Mouse (Mus musculus) monocyte, adult 2 months (primary cell): ENCODE measurements around the gene Vmn1r29.
"Not testable (repeated sequence)": the region's sequence is repeated elsewhere in the genome, so short reads cannot be mapped to it uniquely, and the experiment has no call there.

Experiments
- DNase-seq, 2 experiments: peaks; one replicate each; pipeline ENCODE4 v3.0.0; 2022; ENCODE audit warnings: low spot score in 2 of 2, low read depth in 1 of 2

Vmn1r29 gene

DNA sequence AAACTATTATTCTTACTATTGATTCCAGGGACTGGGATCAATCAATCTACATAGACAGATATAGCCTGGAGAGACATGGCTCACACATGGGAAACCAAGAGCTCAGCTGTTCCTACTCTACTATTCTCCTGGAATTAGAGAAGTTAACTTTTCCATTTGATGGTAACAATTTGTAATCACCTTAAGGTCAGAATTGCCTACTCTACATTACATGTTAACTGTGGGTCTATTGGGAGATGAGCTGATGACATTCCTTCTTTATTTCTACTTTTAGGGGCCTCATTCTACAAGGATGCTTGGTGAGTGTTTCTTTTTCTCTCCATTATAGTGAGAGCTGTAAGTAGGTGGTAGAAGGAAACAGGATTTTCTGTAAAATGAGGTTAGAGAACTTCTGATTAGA, at the start of gene Vmn1r29:
Vmn1r29 (plus strand) TSS at position 301 of the 400 bp plus-strand sequence.
- no peak for DNase-seq

DNA sequence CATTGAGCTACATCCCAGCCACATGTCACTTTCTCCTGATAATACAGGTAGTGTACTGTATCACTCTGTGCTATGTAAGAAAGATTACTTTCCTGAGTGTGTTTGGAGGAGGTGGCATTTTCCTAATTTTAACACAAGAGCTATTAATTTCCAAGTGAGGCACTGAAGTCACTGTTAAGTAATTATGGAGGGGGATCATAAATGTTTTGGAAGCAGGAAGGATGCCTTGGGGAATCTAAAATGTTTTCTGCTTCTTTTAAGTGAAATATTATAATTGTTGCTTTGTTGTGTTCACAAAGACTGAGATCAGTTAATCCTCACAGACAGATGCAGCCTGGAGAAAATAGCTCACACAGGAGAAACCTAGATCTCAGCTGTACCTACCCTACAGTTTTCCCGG, 39.6 kb upstream of the Vmn1r29 start, which contains the start of gene Vmn1r28:
Vmn1r28 (plus strand) TSS at position 301 of the 400 bp plus-strand sequence.
- no peak for DNase-seq

DNA sequence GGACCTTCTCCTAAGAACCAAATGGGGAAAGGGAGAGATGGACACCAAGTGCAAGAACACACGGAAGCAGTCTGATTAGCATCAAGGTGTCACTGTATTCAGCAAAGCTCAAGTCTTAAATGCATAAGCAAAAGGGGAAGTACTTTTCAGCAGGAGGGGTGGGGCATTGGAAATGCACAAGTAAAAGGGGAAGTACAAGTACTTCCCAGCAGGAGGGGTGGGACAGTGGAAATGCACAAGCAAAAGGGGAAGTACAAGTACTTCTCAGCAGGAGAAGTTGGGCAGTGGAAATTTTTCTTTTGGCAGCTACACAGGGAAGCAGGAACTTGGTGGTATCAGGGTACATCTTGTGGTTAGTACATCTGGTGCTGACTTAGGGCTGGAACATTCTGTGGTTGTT, 21.7 kb upstream of the Vmn1r29 start:
- DNase-seq = not testable (repeated sequence)

- DNase-seq = no peak
Measured at GRCm38 (mm10) chr6:58292201-58292600, 9.1 kb upstream of the Vmn1r29 start.

DNA sequence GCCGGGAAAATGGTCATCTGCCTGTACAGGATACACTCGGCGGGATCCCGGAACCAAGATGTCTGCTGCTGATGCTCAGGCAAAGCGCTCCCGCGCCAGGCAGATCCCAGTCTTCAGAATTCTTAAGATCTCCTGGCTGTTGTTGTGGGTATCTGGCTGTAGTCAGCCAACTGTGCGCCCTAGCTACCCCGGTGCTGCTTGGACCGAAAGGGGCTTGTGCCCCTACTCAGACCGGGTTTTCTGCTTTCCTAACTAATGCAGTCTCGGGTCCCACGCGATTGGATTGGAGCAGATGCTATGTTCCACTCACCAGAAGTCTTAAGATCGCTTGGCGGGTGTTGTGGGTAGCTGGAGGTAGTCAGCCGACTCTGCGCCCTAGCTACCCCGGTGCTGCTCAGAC, 2.8 kb upstream of the Vmn1r29 start:
- DNase-seq = not testable (repeated sequence)

DNA sequence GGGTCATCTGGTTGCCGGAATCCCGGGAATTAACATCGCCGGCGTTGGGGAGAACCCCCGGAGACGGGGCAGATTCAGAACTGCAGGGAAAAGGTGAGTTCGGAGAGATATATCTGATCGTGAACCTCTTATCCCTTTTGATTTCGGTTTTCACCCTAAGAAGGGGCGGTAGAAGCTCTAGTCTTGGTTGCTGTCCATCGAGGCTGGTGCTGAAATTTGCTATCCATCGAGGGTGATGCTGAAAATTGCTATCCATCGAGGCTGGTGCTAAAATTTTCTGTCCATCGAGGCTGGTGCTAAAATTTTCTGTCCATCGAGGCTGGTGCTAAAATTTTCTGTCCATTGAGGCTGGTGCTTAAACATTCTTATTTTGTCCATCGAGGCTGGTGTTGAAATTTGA, 29.3 kb downstream of the Vmn1r29 start:
- not testable (repeated sequence) for DNase-seq
